Comparison of ENCODE assay signal across 9 mouse cellular contexts in genomic region chr16:34456314-34456713, GRCm38 (mm10).
A peak's percentile ranks its signal among the peaks of the same experiment; 100 is the strongest.
DNase-seq lines count a peak whose midpoint lies in the region; ATAC-seq lines count a peak whose summit lies in the region.
"Had no signal": no experiment of that assay in that cellular context is flagged by ENCODE, and none has a peak within 500 bp of the region (broad histone marks: within the 10 kb centered on the region; RNA-seq: fewer than 3 reads in every experiment).

No protein-coding gene starts in this region.

- H3K36me3 ChIP-seq in neural tube, embryonic 11.5 days (ENCODE audit: control insufficient read depth, insufficient read depth, low read length), result no peaks in the 10 kb centered on the region
- no peaks in the 10 kb centered on the region for H3K36me3 ChIP-seq in liver, embryonic 12.5 days
- H3K36me3 ChIP-seq: liver, embryonic 15.5 days had no signal

- H3K27me3 ChIP-seq in neural tube, embryonic 11.5 days (ENCODE audit: control insufficient read depth, insufficient read depth, low read length), result no peaks in the 10 kb centered on the region
- H3K27me3 ChIP-seq in liver, embryonic 12.5 days (replicated peaks), result no peaks in the 10 kb centered on the region
- H3K27me3 ChIP-seq: liver, embryonic 15.5 days had no signal

- intact Hi-C loops in heart, postnatal 14 days (cut with DNase I), result no loop called here

- no peak overlapping the region for H3K9ac ChIP-seq in neural tube, embryonic 11.5 days (ENCODE audit: low read length)
- H3K9ac ChIP-seq in liver, embryonic 12.5 days, result no peak overlapping the region
- H3K9ac ChIP-seq: liver, embryonic 15.5 days had no signal

- WGBS in neural tube, embryonic 11.5 days, result 73% methylated on average over 7 of the region's 7 CpGs
- 69% methylated on average over 7 of the region's 7 CpGs for WGBS in liver, embryonic 12.5 days (ENCODE audit: insufficient replicate concordance)

- DNase-seq in embryo, embryonic 10 days (ENCODE audit: low spot score), result peak; percentile 21
- no peak for DNase-seq in embryo, embryonic 9.5 days (ENCODE audit: extremely low spot score)
- DNase-seq in neural tube, embryonic 11.5 days (ENCODE audit: low spot score), result peak; percentile 21
- DNase-seq in neural tube, embryonic 10.5 days (ENCODE audit: extremely low spot score, low spot score), result no peak
- peak; percentile 63 to 72 for DNase-seq in heart, postnatal 14 days
- peak; percentile 13 for DNase-seq in ovary, postnatal 14 days (ENCODE audit: low spot score)

- ATAC-seq in neural tube, embryonic 11.5 days (ENCODE audit: insufficient read depth, low FRiP score, low TSS enrichment), result no peak; the same call in 1 of the 2 replicates
- no peak for ATAC-seq in liver, embryonic 12.5 days
- no peak for ATAC-seq in megakaryocyte progenitor cell, adult 5-6 weeks (replicated peaks; ENCODE audit: poor library complexity)

- no peaks in the 10 kb centered on the region for H3K9me3 ChIP-seq in neural tube, embryonic 11.5 days (ENCODE audit: control insufficient read depth, low read length)
- H3K9me3 ChIP-seq in liver, embryonic 12.5 days (replicated peaks), result no peaks in the 10 kb centered on the region
- H3K9me3 ChIP-seq: liver, embryonic 15.5 days had no signal

- H3K4me3 ChIP-seq in neural tube, embryonic 11.5 days (ENCODE audit: low read depth, low read length), result no peak overlapping the region
- no peak overlapping the region for H3K4me3 ChIP-seq in liver, embryonic 12.5 days
- H3K4me3 ChIP-seq: liver, embryonic 15.5 days had no signal

- H3K4me1 ChIP-seq in neural tube, embryonic 11.5 days (ENCODE audit: control insufficient read depth, insufficient read depth, low read length), result no peaks in the 10 kb centered on the region
- H3K4me1 ChIP-seq in liver, embryonic 12.5 days, result peaks cover 5% of the 10 kb centered on the region; the same call in 1 of the 2 replicates
- H3K4me1 ChIP-seq: liver, embryonic 15.5 days had no signal

- 0 out of 2 replicates have a peak overlapping the region, but pooled peaks have one; percentile 34 for H3K27ac ChIP-seq in neural tube, embryonic 11.5 days (ENCODE audit: low read depth, low read length)
- H3K27ac ChIP-seq in liver, embryonic 12.5 days, result no peak overlapping the region
- H3K27ac ChIP-seq: liver, embryonic 15.5 days had no signal

- no peak overlapping the region for H3K4me2 ChIP-seq in neural tube, embryonic 11.5 days (ENCODE audit: low read depth)
- no peak overlapping the region for H3K4me2 ChIP-seq in liver, embryonic 12.5 days
- H3K4me2 ChIP-seq: liver, embryonic 15.5 days had no signal

Comparison
In these comparisons a context has a peak if more than half of its experiments do, and no peak if none do; other contexts are left out.
1. DNase-seq: peak in embryo, embryonic 10 days (single experiment), neural tube, embryonic 11.5 days (single experiment), heart, postnatal 14 days (2 of 2) and ovary, postnatal 14 days (single experiment); none in embryo, embryonic 9.5 days (single experiment) and neural tube, embryonic 10.5 days (single experiment).